Mouse (Mus musculus) ES-E14 (cell line): ENCODE data around the gene Sdf4. TPM values are rescaled to one million over a fixed set of nuclear protein-coding genes. Genes with fewer than 3 reads are reported as not detected.

Source experiments
- DNase-seq: peaks from one replicate; pipeline ENCODE4 v3.0.0-alpha.2; 2013; ENCODE audit warnings: low read depth, low spot score
- H3K27ac ChIP-seq: 2 replicates; pipeline ENCODE4 v1.5.1; 2012; ENCODE audit warnings: low read depth, mild to moderate bottlenecking, low read length, moderate library complexity, mixed read lengths; ENCODE audit not compliant: poor library complexity, insufficient read depth, severe bottlenecking
- H3K36me3 ChIP-seq: 2 replicates; pipeline ENCODE4 v1.6.1; 2012; ENCODE audit warnings: mild to moderate bottlenecking, low read length, moderate library complexity, mixed read lengths; ENCODE audit not compliant: control insufficient read depth, poor library complexity, insufficient read depth, severe bottlenecking
- H3K4me1 ChIP-seq, 2 experiments: fragments of 150-350 bp in 1 of 2; sonication (generic) in 1 of 2; 2 replicates each; pipeline ENCODE4 v1.6.1; 2012; ENCODE audit warnings: low read length in 2 of 2, mild to moderate bottlenecking in 1 of 2, mixed read lengths in 1 of 2; ENCODE audit not compliant: control insufficient read depth in 2 of 2, insufficient read depth in 2 of 2, poor library complexity in 1 of 2
- H3K4me3 ChIP-seq, 2 experiments: fragments of 150-350 bp in 1 of 2; sonication (generic) in 1 of 2; 2 replicates each; pipeline ENCODE4 v1.5.1; 2012; ENCODE audit warnings: low read length in 2 of 2, low read depth in 1 of 2, mild to moderate bottlenecking in 1 of 2, mixed read lengths in 1 of 2; ENCODE audit not compliant: insufficient read depth in 1 of 2, poor library complexity in 1 of 2, severe bottlenecking in 1 of 2
- H3K9ac ChIP-seq: 2 replicates; pipeline ENCODE4 v1.6.1; 2012; ENCODE audit warnings: low read depth, mild to moderate bottlenecking, low read length, mixed read lengths; ENCODE audit not compliant: poor library complexity, insufficient read depth, severe bottlenecking
- H3K9me3 ChIP-seq: fragments of 150-350 bp; sonication (generic); 2 replicates; pipeline ENCODE4 v1.6.1; 2012; ENCODE audit warnings: low read depth, mild to moderate bottlenecking, low read length; ENCODE audit not compliant: control insufficient read depth, insufficient read depth
- CHD2 ChIP-seq: IDR thresholded peaks from 2 replicates; pipeline ENCODE4 v1.6.1; 2014; ENCODE audit warnings: mild to moderate bottlenecking, low read depth, low read length, inconsistent platforms
- HCFC1 ChIP-seq: IDR thresholded peaks from 2 replicates; pipeline ENCODE4 v1.6.1; 2012; ENCODE audit warnings: low read length, inconsistent platforms, borderline replicate concordance; ENCODE audit not compliant: insufficient read depth
- MAFK ChIP-seq: IDR thresholded peaks from 2 replicates; pipeline ENCODE4 v1.6.1; 2014; ENCODE audit warnings: mild to moderate bottlenecking, low read depth, low read length, inconsistent platforms; ENCODE audit not compliant: insufficient read depth
- ZC3H11A ChIP-seq: IDR thresholded peaks from 2 replicates; pipeline ENCODE4 v1.6.1; 2012; ENCODE audit warnings: low read depth, mild to moderate bottlenecking, inconsistent platforms, low read length, borderline replicate concordance
- ZNF384 ChIP-seq: IDR thresholded peaks from 2 replicates; pipeline ENCODE4 v1.6.1; 2012; ENCODE audit warnings: low read depth, low read length, inconsistent platforms
- in situ Hi-C, 2 experiments: fragments of 600-800 bp; cut with MboI; formaldehyde crosslinking; loops; one replicate each; pipeline ENCODE4 v1.15.1; 2025; ENCODE audit warnings: low sequenced_read_pairs in 2 of 2, inconsistent platforms in 1 of 2; ENCODE audit not compliant: unreplicated experiment in 2 of 2
- total RNA-seq: library from RNA; depleted of rRNA; stranded (reverse); fragments of 300-350 nt; gene quantifications from 2 replicates; pipeline ENCODE4 v1.2.3, GENCODE M21; 2012

Sdf4 gene
- total RNA-seq, 1 experiment, result 176 TPM

GRCm38 (mm10) chr4:156028580-156028979, 35.9 kb downstream of the Sdf4 start:
- in situ Hi-C loops, result no loop called here
- Histone ChIP-seq H3K4me3 (no peak overlapping the region), H3K27ac (no peak overlapping the region), H3K9ac (no peak overlapping the region), H3K36me3 (peaks cover 2% of the 10 kb centered on the region; the same call in 1 of the 2 replicates), H3K4me1 (peaks cover 4 to 18% of the 10 kb centered on the region in 2 experiments; a peak in 3 of 4 replicates), H3K9me3 (no peaks in the 10 kb centered on the region)
- no peak for TF ChIP-seq ZNF384
- no peak for TF ChIP-seq MAFK
- no peak for TF ChIP-seq HCFC1
- TF ChIP-seq ZC3H11A, result no peak
- no peak for DNase-seq

GRCm38 (mm10) chr4:156030651-156031118, 38.0 kb downstream of the Sdf4 start:
- peaks cover 2% of the 10 kb centered on the region; the same call in 1 of the 2 replicates for H3K36me3 ChIP-seq
- no peak for DNase-seq
- H3K27ac ChIP-seq, result peak overlapping the region; percentile 16; the same call in 1 of the 2 replicates
- H3K4me1 ChIP-seq, result peaks cover 7 to 24% of the 10 kb centered on the region in 2 experiments; a peak in 3 of 4 replicates
- in situ Hi-C loops, result no loop called here
- no peaks in the 10 kb centered on the region for H3K9me3 ChIP-seq
- no peak for TF ChIP-seq ZC3H11A
- TF ChIP-seq MAFK, result no peak
- TF ChIP-seq ZNF384, result no peak
- peak overlapping the region; percentile 73 to 85 for H3K4me3 ChIP-seq
- peak overlapping the region; percentile 73 for H3K9ac ChIP-seq

GRCm38 (mm10) chr4:156031255-156031592, 38.6 kb downstream of the Sdf4 start:
- in situ Hi-C loops, result no loop called here
- peak overlapping the region; percentile 73 to 85 for H3K4me3 ChIP-seq
- H3K27ac ChIP-seq, result peak overlapping the region; percentile 16; the same call in 1 of the 2 replicates

GRCm38 (mm10) chr4:156031593-156032391, 39.1 kb downstream of the Sdf4 start:
- TF ChIP-seq ZC3H11A (no peak), HCFC1 (no peak), CHD2 (peak; percentile 75), ZNF384 (no peak), MAFK (no peak)
- no peaks in the 10 kb centered on the region for H3K9me3 ChIP-seq
- peak overlapping the region; percentile 80 for H3K27ac ChIP-seq
- H3K4me3 ChIP-seq, result peak overlapping the region; percentile 73 to 85
- peaks cover 2% of the 10 kb centered on the region; the same call in 1 of the 2 replicates for H3K36me3 ChIP-seq
- in situ Hi-C loops, result no loop called here
- peak overlapping the region; percentile 73 for H3K9ac ChIP-seq
- DNase-seq, result peak; percentile 72
- H3K4me1 ChIP-seq, result peaks cover 7 to 24% of the 10 kb centered on the region in 2 experiments; a peak in 3 of 4 replicates

More at GRCm38 (mm10) chr4:156031255-156031592, 38.6 kb downstream of the Sdf4 start:
- Histone ChIP-seq H3K9me3 (no peaks in the 10 kb centered on the region), H3K4me1 (peaks cover 7 to 24% of the 10 kb centered on the region in 2 experiments; a peak in 3 of 4 replicates), H3K9ac (peak overlapping the region; percentile 73), H3K36me3 (peaks cover 2% of the 10 kb centered on the region; the same call in 1 of the 2 replicates)
- TF ChIP-seq CHD2 (no peak), HCFC1 (no peak), ZC3H11A (no peak), MAFK (no peak), ZNF384 (no peak)
- no peak for DNase-seq
